Mouse (Mus musculus) MEL (cell line): ENCODE data around the gene Slc7a6. TPM values are rescaled to one million over a fixed set of nuclear protein-coding genes. Genes with fewer than 3 reads are reported as not detected.
A peak's percentile ranks its signal among the peaks of the same experiment; 100 is the strongest.

ENCODE experiments used
- DNase-seq: peaks from one replicate; pipeline ENCODE4 v3.0.0; 2011; ENCODE audit warnings: low read depth, low spot score
- H3K27ac ChIP-seq: 2 replicates; pipeline ENCODE4 v1.5.1; 2012; ENCODE audit warnings: low read depth, mild to moderate bottlenecking, control low read depth, low read length, moderate library complexity; ENCODE audit not compliant: control insufficient read depth
- H3K27me3 ChIP-seq, 2 experiments: fragments of 150-350 bp in 1 of 2; sonication (generic) in 1 of 2; 2 replicates each; pipeline ENCODE4 v1.6.1; 2012; ENCODE audit warnings: low read length in 2 of 2, mild to moderate bottlenecking in 2 of 2, improper control_type of control experiment in 1 of 2, moderate library complexity in 1 of 2; ENCODE audit not compliant: insufficient read depth in 2 of 2, control insufficient read depth in 1 of 2
- H3K36me3 ChIP-seq, 2 experiments: 2 replicates each; pipeline ENCODE4 v1.6.1; 2012 to 2014; ENCODE audit warnings: low read length in 2 of 2, improper control_type of control experiment in 1 of 2, inconsistent platforms in 1 of 2, mild to moderate bottlenecking in 1 of 2; ENCODE audit not compliant: insufficient read depth in 2 of 2, control insufficient read depth in 1 of 2
- H3K4me1 ChIP-seq, 2 experiments: fragments of 150-350 bp in 1 of 2; sonication (generic) in 1 of 2; 2 replicates each; pipeline ENCODE4 v1.6.1; 2012; ENCODE audit warnings: low read length in 2 of 2, improper control_type of control experiment in 1 of 2, mild to moderate bottlenecking in 1 of 2; ENCODE audit not compliant: insufficient read depth in 2 of 2, control insufficient read depth in 1 of 2
- H3K4me3 ChIP-seq, 2 experiments: fragments of 150-350 bp in 1 of 2; sonication (generic) in 1 of 2; 2 replicates each; pipeline ENCODE4 v1.5.1; 2012; ENCODE audit warnings: low read depth in 2 of 2, low read length in 2 of 2, mild to moderate bottlenecking in 2 of 2, moderate library complexity in 2 of 2, control low read depth in 1 of 2, improper control_type of control experiment in 1 of 2; ENCODE audit not compliant: control insufficient read depth in 1 of 2, insufficient read depth in 1 of 2
- H3K79me2 ChIP-seq: 2 replicates; pipeline ENCODE4 v1.6.1; 2012; ENCODE audit warnings: mild to moderate bottlenecking, low read length, moderate library complexity; ENCODE audit not compliant: control insufficient read depth, poor library complexity, insufficient read depth
- H3K9ac ChIP-seq: 2 replicates; pipeline ENCODE4 v1.6.1; 2012; ENCODE audit warnings: low read depth, mild to moderate bottlenecking, control low read depth, low read length, moderate library complexity; ENCODE audit not compliant: control insufficient read depth, poor library complexity, severe bottlenecking
- H3K9me3 ChIP-seq: fragments of 150-350 bp; sonication (generic); replicated peaks from 2 replicates; pipeline ENCODE4 v1.6.1; 2012; ENCODE audit warnings: mild to moderate bottlenecking, low read length, improper control_type of control experiment, moderate library complexity; ENCODE audit not compliant: insufficient read depth
- BHLHE40 ChIP-seq: IDR thresholded peaks from 2 replicates; pipeline ENCODE4 v1.6.1; 2012; ENCODE audit warnings: low read depth, mild to moderate bottlenecking, inconsistent platforms, low read length, improper control_type of control experiment, borderline replicate concordance
- CHD1 ChIP-seq: IDR thresholded peaks from 2 replicates; pipeline ENCODE4 v1.6.1; 2012; ENCODE audit warnings: low read depth, mild to moderate bottlenecking, inconsistent platforms, low read length, improper control_type of control experiment
- CHD2 ChIP-seq: IDR thresholded peaks from 2 replicates; pipeline ENCODE4 v1.6.1; 2011; ENCODE audit warnings: low read length, improper control_type of control experiment
- CTCF ChIP-seq, 3 experiments: IDR thresholded peaks in 2 of 3; conservative IDR thresholded peaks in 1 of 3; 2 replicates each; pipeline ENCODE4 v1.5.1; 2011 to 2012; ENCODE audit warnings: low read length in 3 of 3, low read depth in 2 of 3, mild to moderate bottlenecking in 2 of 3, improper control_type of control experiment in 1 of 3, inconsistent platforms in 1 of 3, mixed read lengths in 1 of 3, moderate library complexity in 1 of 3; ENCODE audit not compliant: control insufficient read depth in 1 of 3, insufficient read depth in 1 of 3, poor library complexity in 1 of 3, severe bottlenecking in 1 of 3
- E2F4 ChIP-seq: IDR thresholded peaks from 2 replicates; pipeline ENCODE4 v1.6.1; 2011; ENCODE audit warnings: low read depth, low read length, improper control_type of control experiment, borderline replicate concordance
- ELF1 ChIP-seq: IDR thresholded peaks from 2 replicates; pipeline ENCODE4 v1.6.1; 2014; ENCODE audit warnings: low read depth, mild to moderate bottlenecking, inconsistent platforms, low read length, improper control_type of control experiment, moderate library complexity
- EP300 ChIP-seq, 2 experiments: IDR thresholded peaks; 2 replicates each; pipeline ENCODE4 v1.6.1; 2011; ENCODE audit warnings: improper control_type of control experiment in 2 of 2, low read length in 2 of 2, low read depth in 1 of 2, mild to moderate bottlenecking in 1 of 2
- ETS1 ChIP-seq: IDR thresholded peaks from 2 replicates; pipeline ENCODE4 v1.6.1; 2012; ENCODE audit warnings: low read depth, mild to moderate bottlenecking, inconsistent platforms, low read length, improper control_type of control experiment, moderate library complexity
- GABPA ChIP-seq: IDR thresholded peaks from 2 replicates; pipeline ENCODE4 v1.6.1; 2012; ENCODE audit warnings: low read depth, mild to moderate bottlenecking, inconsistent platforms, low read length, improper control_type of control experiment, moderate library complexity
- GATA1 ChIP-seq: IDR thresholded peaks from 2 replicates; pipeline ENCODE4 v1.6.1; 2011; ENCODE audit warnings: low read depth, low read length, improper control_type of control experiment
- HCFC1 ChIP-seq: IDR thresholded peaks from 2 replicates; pipeline ENCODE4 v1.6.1; 2012; ENCODE audit warnings: low read depth, mild to moderate bottlenecking, inconsistent platforms, low read length, improper control_type of control experiment, moderate library complexity
- KAT2A ChIP-seq: conservative IDR thresholded peaks from 2 replicates; pipeline ENCODE4 v1.6.1; 2012; ENCODE audit warnings: low read depth, low read length, improper control_type of control experiment, inconsistent platforms
- MAFK ChIP-seq: IDR thresholded peaks from 2 replicates; pipeline ENCODE4 v1.6.1; 2011; ENCODE audit warnings: low read depth, mild to moderate bottlenecking, low read length, improper control_type of control experiment, borderline replicate concordance
- MAX ChIP-seq: IDR thresholded peaks from 2 replicates; pipeline ENCODE4 v1.6.1; 2011; ENCODE audit warnings: low read length, improper control_type of control experiment
- MAZ ChIP-seq: IDR thresholded peaks from 2 replicates; pipeline ENCODE4 v1.6.1; 2012; ENCODE audit warnings: low read depth, mild to moderate bottlenecking, inconsistent platforms, low read length, improper control_type of control experiment
- MEF2A ChIP-seq: IDR thresholded peaks from 2 replicates; pipeline ENCODE4 v1.6.1; 2014; ENCODE audit warnings: low read depth, mild to moderate bottlenecking, inconsistent platforms, low read length, improper control_type of control experiment; ENCODE audit not compliant: poor library complexity, insufficient replicate concordance, severe bottlenecking; ENCODE audit errors: extremely low read depth
- MXI1 ChIP-seq: IDR thresholded peaks from 2 replicates; pipeline ENCODE4 v1.6.1; 2011; ENCODE audit warnings: mild to moderate bottlenecking, low read depth, low read length, improper control_type of control experiment
- MYB ChIP-seq: IDR thresholded peaks from 2 replicates; pipeline ENCODE4 v1.6.1; 2011; ENCODE audit warnings: mild to moderate bottlenecking, low read depth, low read length, improper control_type of control experiment
- MYC ChIP-seq: IDR thresholded peaks from 2 replicates; pipeline ENCODE4 v1.6.1; 2011; ENCODE audit warnings: low read depth, mild to moderate bottlenecking, low read length, improper control_type of control experiment, moderate library complexity
- NRF1 ChIP-seq: IDR thresholded peaks from 2 replicates; pipeline ENCODE4 v1.6.1; 2014; ENCODE audit warnings: low read depth, mild to moderate bottlenecking, inconsistent platforms, low read length, improper control_type of control experiment, moderate library complexity; ENCODE audit not compliant: poor library complexity, insufficient read depth, severe bottlenecking
- POLR2A ChIP-seq, 2 experiments: IDR thresholded peaks; 2 replicates each; pipeline ENCODE4 v1.6.1; 2011 to 2012; ENCODE audit warnings: low read length in 2 of 2, mild to moderate bottlenecking in 2 of 2, control low read depth in 1 of 2, improper control_type of control experiment in 1 of 2, low read depth in 1 of 2, moderate library complexity in 1 of 2; ENCODE audit not compliant: control insufficient read depth in 1 of 2, insufficient read depth in 1 of 2, poor library complexity in 1 of 2
- RCOR1 ChIP-seq: IDR thresholded peaks from 2 replicates; pipeline ENCODE4 v1.6.1; 2012; ENCODE audit warnings: low read depth, mild to moderate bottlenecking, inconsistent platforms, low read length, improper control_type of control experiment
- SIN3A ChIP-seq: IDR thresholded peaks from 2 replicates; pipeline ENCODE4 v1.6.1; 2012; ENCODE audit warnings: low read length, improper control_type of control experiment, inconsistent platforms
- SMC3 ChIP-seq: IDR thresholded peaks from 2 replicates; pipeline ENCODE4 v1.6.1; 2011; ENCODE audit warnings: low read depth, low read length, improper control_type of control experiment
- TAL1 ChIP-seq: IDR thresholded peaks from 2 replicates; pipeline ENCODE4 v1.6.1; 2012; ENCODE audit warnings: mild to moderate bottlenecking, inconsistent platforms, low read length, moderate library complexity, mixed read lengths
- TCF12 ChIP-seq: IDR thresholded peaks from 2 replicates; pipeline ENCODE4 v1.6.1; 2014; ENCODE audit warnings: low read depth, mild to moderate bottlenecking, inconsistent platforms, low read length, improper control_type of control experiment, moderate library complexity
- UBTF ChIP-seq: IDR thresholded peaks from 2 replicates; pipeline ENCODE4 v1.6.1; 2012; ENCODE audit warnings: low read depth, mild to moderate bottlenecking, inconsistent platforms, low read length, improper control_type of control experiment, moderate library complexity, borderline replicate concordance; ENCODE audit not compliant: insufficient read depth
- USF2 ChIP-seq, 2 experiments: IDR thresholded peaks; 2 replicates each; pipeline ENCODE4 v1.6.1; 2011 to 2012; ENCODE audit warnings: improper control_type of control experiment in 2 of 2, low read length in 2 of 2, borderline replicate concordance in 1 of 2, inconsistent platforms in 1 of 2, low read depth in 1 of 2, mild to moderate bottlenecking in 1 of 2; ENCODE audit not compliant: insufficient read depth in 1 of 2
- ZC3H11A ChIP-seq: IDR thresholded peaks from 2 replicates; pipeline ENCODE4 v1.6.1; 2012; ENCODE audit warnings: low read depth, mild to moderate bottlenecking, inconsistent platforms, low read length, improper control_type of control experiment
- ZKSCAN1 ChIP-seq: IDR thresholded peaks from 2 replicates; pipeline ENCODE4 v1.6.1; 2012; ENCODE audit warnings: low read depth, mild to moderate bottlenecking, inconsistent platforms, low read length, improper control_type of control experiment, moderate library complexity
- ZMIZ1 ChIP-seq: IDR thresholded peaks from 2 replicates; pipeline ENCODE4 v1.6.1; 2012; ENCODE audit warnings: low read depth, mild to moderate bottlenecking, inconsistent platforms, low read length, improper control_type of control experiment, moderate library complexity
- polyA plus RNA-seq, 2 experiments: library from polyadenylated mRNA; stranded (reverse) in 1 of 2; unstranded in 1 of 2; fragments of >175 nt in 1 of 2; fragments of >200 nt in 1 of 2; gene quantifications; 2 replicates each; pipeline versions ENCODE4 v1.2.1 to v1.2.4; 2012; ENCODE audit warnings: low replicate concordance in 2 of 2, low read depth in 1 of 2; ENCODE audit not compliant: insufficient read length in 2 of 2, insufficient read depth in 1 of 2, missing spikeins in 1 of 2
- total RNA-seq: library from RNA; depleted of rRNA; stranded (reverse); fragments of 300-350 nt; gene quantifications from 2 replicates; pipeline ENCODE4 v1.2.3, GENCODE M21; 2012

Gene Slc7a6
- total and polyA plus RNA-seq, 3 experiments: 34.4 to 48.2 TPM; not detected in 1

GRCm38 (mm10) chr8:106191639-106192038 is 23.0 kb downstream of the Slc7a6 start (continued):
- no peak for TF ChIP-seq MEF2A
- no peak for TF ChIP-seq USF2 (IDR thresholded peaks at IDR 0.05; ENCODE audit: borderline replicate concordance in 1 of 2, insufficient read depth in 1 of 2, low read depth in 1 of 2, low read length in 2 of 2)
- peak; percentile 24; the same call in 1 of the 2 replicates for TF ChIP-seq ZMIZ1
- TF ChIP-seq TAL1: peak; percentile 82
- no peak for TF ChIP-seq HCFC1
- TF ChIP-seq SMC3: 0 out of 2 replicates have a peak, but pooled peaks have one; percentile 12
- peak; percentile 78 for TF ChIP-seq MXI1
- peak; percentile 93 for TF ChIP-seq TCF12
- TF ChIP-seq MAX: peak; percentile 65; the same call in 1 of the 2 replicates
- TF ChIP-seq NRF1: no peak
- peak; percentile 81 for TF ChIP-seq SIN3A
- no peak for TF ChIP-seq UBTF
- 0 out of 2 replicates have a peak, but pooled peaks have one; percentile 2 for TF ChIP-seq CHD1
- no peak for TF ChIP-seq POLR2A (IDR thresholded peaks at IDR 0.05; ENCODE audit: control insufficient read depth in 1 of 2, insufficient read depth in 1 of 2, low read depth in 1 of 2, low read length in 2 of 2, poor library complexity in 1 of 2)
- no peak for TF ChIP-seq ELF1
- no peak for TF ChIP-seq ZKSCAN1

GRCm38 (mm10) chr8:106193162-106193561 is 24.5 kb downstream of the Slc7a6 start:
- peak overlapping the region; percentile 69 for H3K27ac ChIP-seq
- 0 out of 2 replicates have a peak overlapping the region, but pooled peaks have one; percentile 7 for H3K9ac ChIP-seq
- H3K9me3 ChIP-seq: no peaks in the 10 kb centered on the region
- H3K4me3 ChIP-seq: no peak overlapping the region
- H3K27me3 ChIP-seq: no peaks in the 10 kb centered on the region
- peaks cover 19 to 51% of the 10 kb centered on the region in 2 experiments for H3K36me3 ChIP-seq
- no peaks in the 10 kb centered on the region for H3K79me2 ChIP-seq
- H3K4me1 ChIP-seq: peaks cover 35 to 37% of the 10 kb centered on the region in 2 experiments
- no peak for DNase-seq
- TF ChIP-seq MEF2A (peak; percentile 48; the same call in 1 of the 2 replicates), GATA1 (peak; percentile 97), ZKSCAN1 (peak; percentile 24; the same call in 1 of the 2 replicates), MAX (no peak), POLR2A (IDR thresholded peaks at IDR 0.05; ENCODE audit: control insufficient read depth in 1 of 2, insufficient read depth in 1 of 2, low read depth in 1 of 2, low read length in 2 of 2, poor library complexity in 1 of 2) (0 out of 4 replicates have a peak, but pooled peaks of 1 of the 2 experiments have one; percentile 6), GABPA (no peak), MAZ (peak; percentile 74), BHLHE40 (peak; percentile 59), MXI1 (peak; percentile 46; the same call in 1 of the 2 replicates), CHD1 (no peak), HCFC1 (peak; percentile 50; the same call in 1 of the 2 replicates), EP300 (IDR thresholded peaks at IDR 0.05; ENCODE audit: low read depth in 1 of 2, low read length in 2 of 2) (peak; percentile 93 to 97), MAFK (peak; percentile 65; the same call in 1 of the 2 replicates), MYB (peak; percentile 31; the same call in 1 of the 2 replicates), CHD2 (no peak), KAT2A (peak; percentile 42; the same call in 1 of the 2 replicates), SIN3A (peak; percentile 86), TCF12 (peak; percentile 99), RCOR1 (peak; percentile 92), ELF1 (no peak), ZC3H11A (peak; percentile 27; the same call in 1 of the 2 replicates), MYC (no peak), ETS1 (peak; percentile 83), E2F4 (no peak), CTCF (IDR thresholded peaks at IDR 0.05 in 2 of 3, conservative IDR thresholded peaks at IDR 0.05 in 1 of 3; ENCODE audit: control insufficient read depth in 1 of 3, insufficient read depth in 1 of 3, low read depth in 2 of 3, low read length in 3 of 3, poor library complexity in 1 of 3, severe bottlenecking in 1 of 3) (no peak), SMC3 (no peak), ZMIZ1 (no peak)
